Mouse (Mus musculus): ENCODE data around the gene Klhl29.

DNA sequence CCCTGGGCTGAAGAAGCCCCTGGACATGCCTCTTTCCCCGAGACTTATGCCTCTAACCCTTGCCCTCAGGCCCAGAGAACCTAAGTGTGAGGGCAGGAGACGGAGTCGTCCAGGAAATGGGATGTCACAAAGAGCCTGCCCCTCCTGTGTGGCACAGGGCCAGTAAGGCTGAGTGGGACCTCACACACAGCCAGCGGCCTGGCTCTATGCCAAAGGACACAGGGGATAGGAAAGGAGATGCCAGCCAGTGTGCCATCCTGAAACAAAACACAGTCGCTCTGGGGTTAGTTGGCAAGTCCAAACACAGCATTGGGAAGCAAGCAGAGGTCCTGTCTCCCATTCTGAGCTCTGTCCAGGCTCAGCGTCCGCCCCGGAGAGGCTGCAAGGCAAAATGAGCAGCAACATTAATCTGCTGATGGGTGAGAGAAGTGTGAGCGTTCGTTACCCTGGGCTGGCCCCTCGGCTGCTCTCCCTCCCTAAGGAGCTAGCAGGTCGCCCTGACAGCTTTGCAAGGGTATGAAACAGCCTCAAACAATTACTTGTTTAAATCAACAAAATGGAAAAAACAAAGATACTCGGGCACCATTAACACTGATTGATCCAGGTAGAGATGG lies 274.0 kb downstream of the Klhl29 start:
- TF ChIP-seq CHD1 (IDR thresholded peaks at IDR 0.05; ENCODE audit: low read depth, low read length) = no peak
- no peak for TF ChIP-seq USF1 (IDR thresholded peaks at IDR 0.05; ENCODE audit: low read depth, low read length)
- no peak for TF ChIP-seq CTCF (IDR thresholded peaks at IDR 0.05 in 2 of 3, conservative IDR thresholded peaks at IDR 0.05 in 1 of 3; ENCODE audit: control insufficient read depth in 1 of 3, insufficient read depth in 1 of 3, low read depth in 2 of 3, low read length in 3 of 3, poor library complexity in 1 of 3, severe bottlenecking in 1 of 3)
